In genomic region chr12:82961852-82962251, GRCm38 (mm10) we compare ENCODE assay signal across 18 mouse cellular contexts.
DNase-seq lines count a peak whose midpoint lies in the region; ATAC-seq lines count a peak whose summit lies in the region.
"Had no signal": no experiment of that assay in that cellular context is flagged by ENCODE, and none has a peak within 500 bp of the region (broad histone marks: within the 10 kb centered on the region; RNA-seq: fewer than 3 reads in every experiment).

No protein-coding gene starts in this region.

- H3K36me3 ChIP-seq in forebrain, embryonic 15.5 days, result no peaks in the 10 kb centered on the region
- H3K36me3 ChIP-seq in forebrain, embryonic 12.5 days (replicated peaks), result no peaks in the 10 kb centered on the region
- no peaks in the 10 kb centered on the region for H3K36me3 ChIP-seq in heart, embryonic 12.5 days
- H3K36me3 ChIP-seq: heart, embryonic 15.5 days; hindbrain, embryonic 12.5 days; intestine, embryonic 15.5 days; limb, embryonic 13.5 days; liver, embryonic 15.5 days had no signal

- peaks cover 6% of the 10 kb centered on the region; the same call in 1 of the 2 replicates for H3K4me1 ChIP-seq in forebrain, embryonic 15.5 days
- no peaks in the 10 kb centered on the region for H3K4me1 ChIP-seq in forebrain, embryonic 12.5 days
- peaks cover 5% of the 10 kb centered on the region; the same call in 1 of the 2 replicates for H3K4me1 ChIP-seq in heart, embryonic 12.5 days (replicated peaks)
- H3K4me1 ChIP-seq: limb, embryonic 13.5 days; liver, embryonic 15.5 days had no signal

- H3K4me3 ChIP-seq in forebrain, embryonic 15.5 days, result no peak overlapping the region
- H3K4me3 ChIP-seq in forebrain, embryonic 12.5 days (replicated peaks), result no peak overlapping the region
- no peak overlapping the region for H3K4me3 ChIP-seq in heart, embryonic 12.5 days
- H3K4me3 ChIP-seq: heart, embryonic 15.5 days; hindbrain, embryonic 12.5 days; intestine, embryonic 15.5 days; left cerebral cortex, adult 2 months; limb, embryonic 13.5 days; liver, embryonic 15.5 days had no signal

- peak overlapping the region; percentile 42 for H3K27ac ChIP-seq in forebrain, embryonic 15.5 days (replicated peaks)
- no peak overlapping the region for H3K27ac ChIP-seq in forebrain, embryonic 12.5 days
- no peak overlapping the region for H3K27ac ChIP-seq in heart, embryonic 12.5 days (ENCODE audit: poor library complexity, severe bottlenecking)
- H3K27ac ChIP-seq: heart, embryonic 15.5 days; hindbrain, embryonic 12.5 days; intestine, embryonic 15.5 days; left cerebral cortex, adult 2 months; limb, embryonic 13.5 days; liver, embryonic 15.5 days had no signal

- ATAC-seq in forebrain, embryonic 15.5 days (replicated peaks), result no peak; the same call in 1 of the 2 replicates
- ATAC-seq in forebrain, embryonic 12.5 days (ENCODE audit: low FRiP score), result no peak
- no peak for ATAC-seq in heart, embryonic 12.5 days (ENCODE audit: insufficient number of reproducible peaks, low FRiP score)
- ATAC-seq: intestine, embryonic 15.5 days had no signal

- no peak overlapping the region for H3K4me2 ChIP-seq in forebrain, embryonic 15.5 days (replicated peaks)
- H3K4me2 ChIP-seq in forebrain, embryonic 12.5 days, result no peak overlapping the region
- no peak overlapping the region for H3K4me2 ChIP-seq in heart, embryonic 12.5 days
- H3K4me2 ChIP-seq: heart, embryonic 15.5 days; hindbrain, embryonic 12.5 days; intestine, embryonic 15.5 days; limb, embryonic 13.5 days; liver, embryonic 15.5 days had no signal

- DNase-seq in heart, postnatal 4 days, result peak; percentile 31
- peak; percentile 38 to 63 for DNase-seq in right cerebral cortex, postnatal 10 days (ENCODE audit: low spot score in 2 of 2)
- DNase-seq in right cerebral cortex, postnatal 14 days, result no peak
- peak; percentile 7 for DNase-seq in skeletal muscle tissue, adult 2 months (ENCODE audit: low read depth, low spot score)
- no peak for DNase-seq in kidney, adult 9 months
- DNase-seq: adrenal gland, adult 8-10 months; cerebellum, adult 9-10 months; gastrocnemius, postnatal 25 days; kidney, postnatal 10 days had no signal

- WGBS in forebrain, embryonic 15.5 days, result 59% methylated on average over 4 of the region's 4 CpGs
- WGBS in forebrain, embryonic 12.5 days, result 94% methylated on average over 4 of the region's 4 CpGs
- 79% methylated on average over 4 of the region's 4 CpGs for WGBS in heart, embryonic 12.5 days

- no peak overlapping the region for H3K9ac ChIP-seq in forebrain, embryonic 15.5 days (replicated peaks)
- no peak overlapping the region for H3K9ac ChIP-seq in forebrain, embryonic 12.5 days
- H3K9ac ChIP-seq in heart, embryonic 12.5 days, result no peak overlapping the region
- H3K9ac ChIP-seq: heart, embryonic 15.5 days; hindbrain, embryonic 12.5 days; intestine, embryonic 15.5 days; limb, embryonic 13.5 days; liver, embryonic 15.5 days had no signal

- H3K27me3 ChIP-seq in forebrain, embryonic 15.5 days, result no peaks in the 10 kb centered on the region
- H3K27me3 ChIP-seq in forebrain, embryonic 12.5 days, result no peaks in the 10 kb centered on the region
- H3K27me3 ChIP-seq in heart, embryonic 12.5 days (replicated peaks), result no peaks in the 10 kb centered on the region
- H3K27me3 ChIP-seq: heart, embryonic 15.5 days; hindbrain, embryonic 12.5 days; intestine, embryonic 15.5 days; liver, embryonic 15.5 days had no signal

- no peaks in the 10 kb centered on the region for H3K9me3 ChIP-seq in forebrain, embryonic 15.5 days
- H3K9me3 ChIP-seq in forebrain, embryonic 12.5 days, result no peaks in the 10 kb centered on the region
- H3K9me3 ChIP-seq in heart, embryonic 12.5 days (replicated peaks), result no peaks in the 10 kb centered on the region
- H3K9me3 ChIP-seq: heart, embryonic 15.5 days; hindbrain, embryonic 12.5 days; intestine, embryonic 15.5 days; limb, embryonic 13.5 days; liver, embryonic 15.5 days had no signal

Comparison
In these comparisons a context has a peak if more than half of its experiments do, and no peak if none do; other contexts are left out.
1. DNase-seq: peak in heart, postnatal 4 days (single experiment), right cerebral cortex, postnatal 10 days (2 of 2) and skeletal muscle tissue, adult 2 months (single experiment); none in right cerebral cortex, postnatal 14 days (single experiment) and kidney, adult 9 months (single experiment).